Mouse (Mus musculus) ovary, postnatal 10 days (tissue): ENCODE data around the gene Ism1.

Experiments used
- DNase-seq: peaks from one replicate; pipeline ENCODE4 v3.0.0; 2022; ENCODE audit warnings: low spot score

Ism1 gene

GRCm38 (mm10) chr2:139714206-139714605 is 36.2 kb downstream of the Ism1 start:
- no peak for DNase-seq

- no peak for DNase-seq
These were observed 39.8 kb downstream of the Ism1 start for GRCm38 (mm10) chr2:139717772-139718171.

DNA sequence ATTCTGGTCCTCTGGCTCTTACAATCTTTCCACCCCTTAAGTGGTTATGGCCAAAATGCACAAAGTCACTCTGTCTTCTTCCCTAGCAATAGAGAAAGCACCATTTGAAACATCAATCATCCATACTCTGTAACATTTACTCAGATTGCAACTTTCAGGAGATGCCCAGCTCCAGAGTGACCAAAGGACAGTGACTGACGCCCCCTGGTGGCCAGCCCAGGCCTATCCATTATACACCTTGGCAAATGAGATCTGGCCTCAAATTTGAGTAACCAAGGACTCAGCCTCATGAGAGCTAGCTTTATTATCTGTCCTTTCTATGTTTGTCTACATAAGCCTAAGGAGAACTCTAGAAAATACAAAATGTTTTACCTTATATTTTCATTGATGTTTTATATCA is 44.7 kb downstream of the Ism1 start:
- peak; percentile 17 for DNase-seq

DNA sequence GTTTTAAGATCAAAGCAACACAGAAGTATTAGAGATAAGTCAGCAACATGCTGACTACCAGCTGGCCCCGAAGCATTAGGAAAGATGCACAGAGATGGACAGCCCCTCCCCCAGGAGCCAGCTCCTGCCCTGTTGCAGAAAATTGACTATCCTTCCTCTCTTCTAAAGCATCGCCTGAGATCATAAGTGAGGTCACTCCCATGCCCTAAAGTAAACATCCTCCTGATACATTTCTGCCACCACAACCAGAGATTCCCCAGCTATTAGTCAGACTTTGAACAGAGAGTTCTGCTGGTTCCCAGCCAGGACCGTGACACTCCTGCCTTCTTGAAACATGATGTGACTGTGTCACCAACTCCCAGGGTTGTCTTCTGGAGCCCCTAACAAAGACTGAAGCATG is 45.3 kb downstream of the Ism1 start:
- DNase-seq, result no peak

- no peak for DNase-seq
These were observed 46.3 kb downstream of the Ism1 start for GRCm38 (mm10) chr2:139724202-139724838.

DNA sequence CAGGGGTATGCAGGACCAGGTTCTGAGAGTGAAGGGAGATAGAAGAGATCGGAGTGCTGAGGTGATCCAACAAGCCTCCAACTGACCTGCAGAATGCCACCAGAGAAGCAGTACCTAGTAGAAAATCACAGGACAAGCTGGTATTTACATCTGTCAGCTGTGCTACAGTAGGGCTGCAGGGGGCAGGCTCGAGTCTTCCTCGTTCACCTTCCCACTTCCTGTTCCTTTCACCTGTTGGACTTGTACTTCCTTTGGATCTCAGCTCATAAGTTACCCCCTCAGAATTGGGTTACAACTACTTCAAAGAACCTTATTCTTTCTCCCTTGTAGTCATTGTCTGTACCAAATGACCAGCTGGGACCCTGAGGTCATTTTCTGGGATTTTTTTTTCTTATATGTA is 47.4 kb downstream of the Ism1 start:
- DNase-seq, result no peak

- DNase-seq, result no peak
These were observed 50.1 kb downstream of the Ism1 start for GRCm38 (mm10) chr2:139728060-139728459.

DNA sequence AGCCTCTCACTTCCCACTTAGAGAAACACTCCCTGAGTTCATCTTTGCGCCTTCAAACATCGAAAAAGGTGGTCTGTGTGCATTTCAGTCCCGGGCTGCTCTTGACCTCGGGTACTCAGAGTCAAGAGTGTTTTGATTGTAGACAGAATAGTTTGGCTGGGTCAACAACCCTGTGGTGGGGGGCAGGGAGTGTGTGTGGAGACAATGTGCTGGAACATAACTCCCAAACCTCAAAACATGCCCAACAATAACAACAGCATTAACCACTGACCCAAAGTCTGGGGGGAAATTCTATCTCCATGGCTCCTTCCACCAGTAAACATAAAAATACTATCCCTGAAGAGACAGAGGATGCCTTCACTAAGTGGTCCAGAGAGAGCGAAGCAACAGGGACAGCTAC is 51.4 kb downstream of the Ism1 start:
- no peak for DNase-seq

DNA sequence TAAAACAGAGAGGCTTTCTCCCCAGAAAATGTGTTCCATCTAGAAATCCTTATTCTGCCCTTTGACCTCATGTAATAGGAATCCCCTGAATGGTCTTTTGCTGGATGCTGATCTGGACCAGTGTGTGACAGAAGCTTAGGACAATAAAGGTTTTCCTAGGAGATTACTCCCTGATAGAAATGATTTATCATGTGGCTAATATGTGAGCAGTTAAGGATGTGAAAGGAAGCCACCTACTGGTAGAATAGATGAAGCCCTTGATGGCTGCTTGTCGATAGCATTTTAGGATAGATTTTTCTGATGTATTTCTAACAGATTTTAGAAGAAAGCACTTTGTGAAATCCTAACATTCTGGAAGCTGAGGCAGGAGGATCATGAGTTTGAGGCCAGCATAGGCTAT is 64.4 kb downstream of the Ism1 start:
- no peak for DNase-seq

DNA sequence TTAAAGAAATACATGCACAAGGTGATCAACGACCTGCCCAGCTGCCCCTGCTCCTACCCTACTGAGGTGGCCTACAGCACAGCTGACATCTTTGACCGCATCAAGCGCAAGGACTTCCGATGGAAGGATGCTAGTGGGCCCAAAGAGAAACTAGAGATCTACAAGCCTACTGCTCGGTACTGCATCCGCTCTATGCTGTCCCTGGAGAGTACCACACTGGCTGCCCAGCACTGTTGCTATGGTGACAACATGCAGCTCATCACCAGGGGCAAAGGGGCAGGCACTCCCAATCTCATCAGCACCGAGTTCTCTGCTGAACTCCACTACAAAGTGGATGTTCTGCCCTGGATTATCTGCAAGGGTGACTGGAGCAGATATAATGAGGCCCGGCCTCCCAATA is 79.0 kb downstream of the Ism1 start:
- no peak for DNase-seq

GRCm38 (mm10) chr2:139757456-139757855 is 79.5 kb downstream of the Ism1 start:
- no peak for DNase-seq

DNA sequence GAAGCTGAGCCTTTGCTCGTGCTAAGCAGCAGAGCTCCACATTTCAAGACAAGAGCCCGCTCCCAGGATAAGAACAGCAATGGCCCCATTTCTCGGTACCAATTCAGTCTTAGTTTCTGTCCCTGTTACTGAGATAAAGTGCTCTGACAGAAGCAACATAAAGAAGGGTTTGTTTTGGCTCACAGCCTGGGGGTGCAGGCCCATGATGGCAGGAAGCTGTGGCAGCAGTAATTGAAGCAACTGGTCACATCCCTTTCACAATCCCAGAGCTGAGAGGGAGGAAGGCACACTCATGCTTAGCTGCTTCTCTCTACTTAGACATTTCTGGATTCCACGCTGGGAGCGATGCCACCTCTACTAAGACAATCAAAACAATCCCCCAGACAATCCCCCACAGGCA is 86.4 kb downstream of the Ism1 start:
- no peak for DNase-seq

DNA sequence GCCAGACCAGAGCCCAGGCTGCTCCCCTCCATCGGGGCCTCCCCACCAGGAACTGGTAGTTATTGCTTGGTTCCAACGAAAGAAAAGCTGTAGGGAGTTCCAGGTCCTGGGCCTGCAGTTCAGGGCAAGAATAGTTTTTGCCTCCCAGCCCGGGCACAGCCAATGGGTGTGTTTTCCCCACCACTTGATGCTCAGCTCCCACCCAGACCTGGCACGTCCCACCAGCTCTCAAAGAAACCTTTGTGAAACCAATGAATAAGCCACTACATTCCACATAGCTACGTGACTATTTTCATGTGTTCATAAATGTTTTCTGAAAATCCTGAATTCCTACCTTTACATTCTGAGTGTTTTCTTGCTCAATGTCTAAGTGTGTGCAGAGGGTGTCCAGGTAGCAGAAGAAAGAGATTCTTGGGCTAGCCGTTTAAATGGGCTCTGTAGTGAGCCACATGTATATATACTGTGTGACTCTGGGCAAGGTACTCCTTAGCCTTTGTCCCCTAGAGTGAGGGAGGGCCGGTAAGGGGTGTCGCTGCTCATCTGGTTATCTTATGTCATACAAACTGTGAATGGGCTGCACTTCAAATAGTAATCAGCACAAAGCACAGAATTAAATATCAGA is 97.1 kb downstream of the Ism1 start:
- DNase-seq, result no peak

DNA sequence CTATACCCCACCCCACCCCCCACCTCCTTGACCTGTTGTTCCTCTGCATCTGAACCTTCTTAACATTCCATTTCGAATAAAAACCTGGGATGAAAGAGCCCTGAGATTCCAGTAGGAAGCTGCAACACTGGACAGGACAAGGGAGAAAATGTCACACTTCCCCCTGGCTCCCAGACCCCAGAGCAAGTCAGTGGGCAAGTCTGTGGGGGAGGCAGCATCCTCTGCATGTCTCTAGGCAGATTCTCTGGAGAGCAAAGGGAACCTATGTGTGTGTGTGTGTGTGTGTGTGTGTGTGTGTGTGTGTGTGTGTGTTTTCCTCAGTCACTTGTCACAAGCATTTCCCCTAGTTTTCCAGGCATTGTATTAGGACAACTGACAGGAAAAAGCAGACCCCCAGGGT is 98.7 kb downstream of the Ism1 start:
- no peak for DNase-seq

- DNase-seq, result no peak
These were observed 100.3 kb downstream of the Ism1 start for GRCm38 (mm10) chr2:139778283-139778682.

DNA sequence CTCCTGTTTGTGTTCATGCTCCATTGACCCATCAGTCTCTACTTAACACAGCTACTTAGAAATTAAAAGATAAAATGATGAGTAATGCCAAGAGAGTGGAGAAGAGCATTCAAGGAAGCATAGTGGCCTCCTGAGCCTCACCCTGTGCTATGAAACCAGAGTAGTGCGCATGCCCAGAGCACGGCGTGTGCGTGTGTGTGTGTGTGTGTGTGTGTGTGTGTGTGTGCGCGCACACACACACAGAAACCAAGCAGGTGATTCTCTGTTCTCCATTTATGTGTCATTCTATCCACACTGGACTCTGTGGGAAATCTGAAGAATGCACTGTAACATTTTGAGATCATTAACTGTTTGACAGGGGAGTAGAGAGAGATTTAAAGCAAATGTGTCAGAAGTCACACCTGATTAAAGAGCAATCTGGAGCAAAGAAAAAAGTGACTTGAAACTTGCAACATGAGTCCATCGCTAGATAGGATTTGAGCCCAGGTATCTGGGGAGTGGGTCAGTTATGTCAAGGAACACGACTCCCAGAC is 105.4 kb downstream of the Ism1 start:
- DNase-seq, result no peak

DNA sequence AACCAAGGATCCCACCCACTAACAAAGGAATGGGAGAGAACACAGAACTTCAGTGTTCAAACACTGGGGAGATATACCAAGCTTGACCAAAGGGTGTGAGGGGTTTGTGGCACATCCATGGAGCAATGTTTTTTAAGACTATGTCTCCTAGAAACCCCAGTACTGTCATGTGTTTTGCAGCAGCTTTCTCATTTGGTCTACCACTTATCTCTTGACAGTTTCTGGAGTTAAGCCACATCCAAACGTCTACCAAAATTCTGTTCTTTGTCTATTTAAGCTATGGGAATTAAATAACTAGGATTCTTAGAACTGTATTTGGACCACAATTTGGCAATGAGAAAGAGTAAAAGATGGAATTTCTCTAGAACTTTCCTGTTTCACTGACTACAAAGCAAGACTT is 106.5 kb downstream of the Ism1 start:
- no peak for DNase-seq

DNA sequence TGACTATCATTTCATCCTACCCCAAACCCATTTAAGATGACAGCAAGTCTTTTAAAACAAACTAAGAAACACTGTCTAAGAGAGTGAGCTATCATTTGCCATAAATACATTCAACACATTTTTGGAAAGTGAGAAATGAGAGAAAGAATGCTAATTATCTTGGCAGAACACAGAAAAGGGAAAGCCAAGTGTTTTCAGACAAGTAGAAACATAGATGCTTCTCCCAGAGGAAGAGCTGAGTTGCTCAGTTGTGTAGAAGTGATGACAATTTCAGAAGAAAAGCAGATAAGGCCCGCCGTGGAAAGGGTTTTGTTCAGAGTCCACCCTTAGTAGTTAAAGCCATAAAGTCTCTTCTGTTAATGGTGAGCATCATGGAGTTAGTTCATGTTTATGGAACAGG is 107.0 kb downstream of the Ism1 start:
- no peak for DNase-seq

DNA sequence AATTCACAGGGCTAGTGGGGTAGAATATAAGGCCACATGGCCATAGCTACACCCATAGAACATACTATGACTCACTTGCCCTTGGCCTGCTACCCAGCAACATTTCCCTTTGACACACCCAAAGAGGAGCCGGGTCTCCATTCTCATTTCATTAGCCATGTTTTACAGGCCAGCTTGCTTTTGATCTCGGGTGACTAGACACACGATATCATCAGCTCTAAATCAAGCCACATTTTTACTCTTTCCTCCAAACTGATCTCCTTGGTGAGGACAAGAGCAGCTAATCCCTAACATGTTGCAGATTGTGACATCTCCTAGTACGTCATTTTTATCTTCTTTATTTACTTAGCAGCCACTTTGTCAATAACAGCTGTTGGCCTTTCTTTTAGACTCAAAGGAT is 110.7 kb downstream of the Ism1 start:
- DNase-seq, result no peak

- DNase-seq, result no peak
These were observed 114.6 kb downstream of the Ism1 start for GRCm38 (mm10) chr2:139792345-139793120.

GRCm38 (mm10) chr2:139804041-139804440 is 126.1 kb downstream of the Ism1 start:
- DNase-seq, result no peak

GRCm38 (mm10) chr2:139807887-139808286 is 129.9 kb downstream of the Ism1 start:
- DNase-seq, result no peak
